Mouse (Mus musculus) cerebellum, adult 2 months (tissue): ENCODE data around the gene Rspry1. TPM values are rescaled to one million over a fixed set of nuclear protein-coding genes. Genes with fewer than 3 reads are reported as not detected.

Experiments
- DNase-seq, 2 experiments: peaks; one replicate each; pipeline ENCODE4 v3.0.0; 2021
- H3K27ac ChIP-seq: fragments of 200-500 bp; 2 replicates; pipeline ENCODE4 v1.5.1; 2012; ENCODE audit warnings: low read length, control low read depth, inconsistent platforms; ENCODE audit not compliant: insufficient read depth
- H3K27me3 ChIP-seq: fragments of 200-500 bp; 2 replicates; pipeline ENCODE4 v1.6.1; 2012; ENCODE audit warnings: inconsistent platforms, mild to moderate bottlenecking, low read length, moderate library complexity; ENCODE audit not compliant: control insufficient read depth, insufficient read depth
- H3K4me1 ChIP-seq: fragments of 200-500 bp; 2 replicates; pipeline ENCODE4 v1.6.1; 2011; ENCODE audit warnings: low read length; ENCODE audit not compliant: control insufficient read depth, insufficient read depth
- H3K4me3 ChIP-seq: fragments of 200-500 bp; replicated peaks from 2 replicates; pipeline ENCODE3; 2011; ENCODE audit warnings: mild to moderate bottlenecking, low read depth, low read length, control low read depth; ENCODE audit not compliant: insufficient read depth
- CTCF ChIP-seq: fragments of 200-500 bp; IDR thresholded peaks from 2 replicates; pipeline ENCODE4 v1.5.1; 2011; ENCODE audit warnings: low read depth, mild to moderate bottlenecking, control low read depth, low read length, moderate library complexity, borderline replicate concordance; ENCODE audit not compliant: insufficient read depth
- POLR2A ChIP-seq: fragments of 200-500 bp; IDR thresholded peaks from 2 replicates; pipeline ENCODE4 v1.6.1; 2011; ENCODE audit warnings: low read length, control low read depth, borderline replicate concordance; ENCODE audit not compliant: insufficient read depth
- WGBS: fragments of 180-500 bp; shearing (Covaris S2); methylation state at CpG from one replicate; pipeline ENCODE4 v1.1.7; 2018; 5-methylcytosine and 5-hydroxymethylcytosine counted together
- polyA plus RNA-seq: library from polyadenylated mRNA; depleted of rRNA; stranded (reverse); fragments of >200 nt; gene quantifications from 2 replicates; pipeline ENCODE4 v1.2.3, GENCODE M21; 2012

The Rspry1 gene
- polyA plus RNA-seq, 1 experiment = 22.0 TPM

GRCm38 (mm10) chr8:94696566-94696965 is 94.8 kb downstream of the Rspry1 start:
- no peak overlapping the region for H3K4me3 ChIP-seq
- 61% methylated on average over 3 of the region's 3 CpGs for WGBS

GRCm38 (mm10) chr8:94697956-94698355 is 96.2 kb downstream of the Rspry1 start:
- no peak overlapping the region for H3K27ac ChIP-seq
- DNase-seq = no peak
- no peak for TF ChIP-seq CTCF
- 88% methylated on average over 6 of the region's 6 CpGs for WGBS
- H3K27me3 ChIP-seq = peaks cover 4% of the 10 kb centered on the region; the same call in 1 of the 2 replicates
- H3K4me1 ChIP-seq = no peaks in the 10 kb centered on the region
- H3K4me3 ChIP-seq = no peak overlapping the region

More at GRCm38 (mm10) chr8:94696566-94696965, 94.8 kb downstream of the Rspry1 start:
- Histone ChIP-seq H3K4me1 (no peaks in the 10 kb centered on the region), H3K27ac (no peak overlapping the region), H3K27me3 (peaks cover 4% of the 10 kb centered on the region; the same call in 1 of the 2 replicates)
- no peak for DNase-seq
- TF ChIP-seq CTCF (no peak), POLR2A (no peak)

GRCm38 (mm10) chr8:94699366-94699765 is 97.6 kb downstream of the Rspry1 start:
- Histone ChIP-seq H3K27ac (no peak overlapping the region), H3K4me1 (no peaks in the 10 kb centered on the region), H3K4me3 (no peak overlapping the region), H3K27me3 (peaks cover 4% of the 10 kb centered on the region; the same call in 1 of the 2 replicates)
- TF ChIP-seq CTCF = no peak
- no peak for TF ChIP-seq POLR2A
- WGBS = 42% methylated on average over 16 of the region's 16 CpGs
- peak in 1 of 2 experiments; percentile 1 for DNase-seq

DNA sequence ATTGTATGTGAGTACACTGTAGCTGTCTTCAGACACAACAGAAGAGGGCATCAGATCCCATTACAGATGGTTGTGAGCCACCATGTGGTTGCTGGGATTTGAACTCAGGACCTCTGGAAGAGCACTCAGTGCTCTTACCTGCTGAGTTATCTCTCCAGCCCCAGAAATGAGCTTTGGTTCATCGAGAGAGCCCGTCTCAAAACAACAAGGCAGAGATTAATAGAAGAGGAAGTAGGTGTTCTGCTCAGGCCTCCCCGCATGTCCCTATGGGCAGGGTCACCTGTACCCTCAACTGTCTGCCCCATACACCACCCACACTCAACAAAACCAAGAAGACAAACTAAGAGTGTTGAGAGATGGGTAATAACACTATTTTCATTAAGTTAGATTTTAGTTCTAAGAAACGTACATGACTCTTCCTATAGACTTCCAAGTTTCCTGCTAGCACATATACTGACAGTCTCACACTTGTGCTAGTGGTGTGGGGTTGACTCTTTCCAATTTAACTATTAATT is 98.7 kb downstream of the Rspry1 start:
- Histone ChIP-seq H3K27ac (no peak overlapping the region), H3K4me3 (no peak overlapping the region), H3K27me3 (peaks cover 4% of the 10 kb centered on the region; the same call in 1 of the 2 replicates), H3K4me1 (no peaks in the 10 kb centered on the region)
- DNase-seq = no peak
- TF ChIP-seq CTCF (no peak), POLR2A (no peak)
- WGBS = 92% methylated on average over 4 of the region's 4 CpGs

GRCm38 (mm10) chr8:94702156-94702555 is 100.4 kb downstream of the Rspry1 start:
- Histone ChIP-seq H3K27me3 (no peaks in the 10 kb centered on the region; the same call in 1 of the 2 replicates), H3K4me1 (no peaks in the 10 kb centered on the region), H3K27ac (no peak overlapping the region), H3K4me3 (no peak overlapping the region)
- no peak for TF ChIP-seq CTCF
- no peak for DNase-seq
- 56% methylated on average over 3 of the region's 3 CpGs for WGBS

- H3K27ac ChIP-seq = no peak overlapping the region
- DNase-seq = peak; percentile 69 to 75
- no peaks in the 10 kb centered on the region for H3K27me3 ChIP-seq
- TF ChIP-seq POLR2A (no peak), CTCF (peak; percentile 59; the same call in 1 of the 2 replicates)
- peak overlapping the region; percentile 62 for H3K4me3 ChIP-seq
- WGBS = under 1% methylated on average over 35 of the region's 35 CpGs
- H3K4me1 ChIP-seq = no peaks in the 10 kb centered on the region
Observed at GRCm38 (mm10) chr8:94702844-94703813, 101.4 kb downstream of the Rspry1 start.

GRCm38 (mm10) chr8:94703972-94704668 is 102.4 kb downstream of the Rspry1 start:
- peak; percentile 95 to 100 for DNase-seq
- Histone ChIP-seq H3K27ac (peak overlapping the region; percentile 85), H3K4me1 (no peaks in the 10 kb centered on the region), H3K4me3 (peak overlapping the region; percentile 62), H3K27me3 (no peaks in the 10 kb centered on the region)
- TF ChIP-seq CTCF = peak; percentile 92
- TF ChIP-seq POLR2A = peak; percentile 25; the same call in 1 of the 2 replicates
- under 1% methylated on average over 35 of the region's 35 CpGs for WGBS

DNA sequence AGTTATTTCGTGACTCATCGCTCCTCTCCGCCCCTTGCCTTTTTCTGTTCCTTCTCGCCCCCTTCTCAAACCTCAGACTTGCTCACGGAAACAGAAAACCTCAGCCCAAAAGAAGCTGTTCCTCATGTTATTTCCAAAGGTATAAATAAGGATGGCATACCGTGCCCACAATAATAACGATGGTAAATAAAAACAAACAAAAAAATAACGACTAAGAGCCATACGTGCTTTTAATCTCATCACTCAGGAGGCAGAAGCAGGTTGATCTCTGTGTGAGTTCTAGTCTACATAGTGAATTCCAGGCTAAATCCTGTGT is 102.9 kb downstream of the Rspry1 start:
- no peak for DNase-seq
- Histone ChIP-seq H3K4me3 (peak overlapping the region; percentile 62), H3K27ac (peak overlapping the region; percentile 85), H3K27me3 (no peaks in the 10 kb centered on the region), H3K4me1 (no peaks in the 10 kb centered on the region)
- 7% methylated on average over 9 of the region's 9 CpGs for WGBS
- TF ChIP-seq POLR2A = no peak
- TF ChIP-seq CTCF = no peak
